Mouse (Mus musculus): ENCODE data around the gene Slc4a1.
"Not testable (repeated sequence)": the region's sequence is repeated elsewhere in the genome, so short reads cannot be mapped to it uniquely, and the experiment has no call there.

GRCm38 (mm10) chr11:102410345-102410744 is 44.3 kb upstream of the Slc4a1 start:
- not testable (repeated sequence) for TF ChIP-seq POLR2A (IDR thresholded peaks at IDR 0.05; ENCODE audit: borderline replicate concordance, extremely low read depth, insufficient read depth, insufficient read length, poor library complexity, severe bottlenecking); CTCF (IDR thresholded peaks at IDR 0.05; ENCODE audit: borderline replicate concordance, extremely low read depth, insufficient read depth, insufficient read length)

All from brain, embryonic 14.5 days (tissue).